Mouse (Mus musculus): ENCODE measurements around the gene Gm9857. TPM values are rescaled to one million over a fixed set of nuclear protein-coding genes. Genes with fewer than 3 reads are reported as not detected.

Gm9857 gene
- total and polyA plus RNA-seq, 3 experiments, result not detected

DNA sequence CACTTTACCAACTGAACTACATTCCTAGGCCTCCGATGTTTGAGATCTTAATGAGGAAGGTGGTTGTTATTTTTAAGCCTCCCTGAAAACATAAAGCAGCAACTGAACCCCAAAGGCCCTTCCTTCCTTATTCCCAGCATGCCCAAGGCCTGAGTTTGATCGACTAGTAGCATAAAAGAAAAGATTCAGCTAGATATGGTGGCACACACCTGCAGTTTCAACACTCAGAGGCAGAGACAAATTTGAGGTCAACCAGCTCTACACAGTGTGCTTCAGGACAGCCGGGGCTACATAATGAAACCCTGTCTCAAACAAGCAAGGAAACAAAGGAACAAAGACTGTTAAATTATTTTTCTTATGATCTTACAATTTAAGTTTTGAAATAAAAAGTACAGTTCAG is 23.5 kb upstream of the Gm9857 start:
- Histone ChIP-seq H3K4me1 (ENCODE audit: control insufficient read depth, insufficient read depth, low read length) (no peaks in the 10 kb centered on the region; the same call in 1 of the 2 replicates), H3K9ac (ENCODE audit: low read depth, low read length) (no peak overlapping the region), H3K4me3 (no peak overlapping the region), H3K79me2 (replicated peaks; ENCODE audit: control insufficient read depth, insufficient read depth, low read length) (no peaks in the 10 kb centered on the region), H3K27me3 (ENCODE audit: control insufficient read depth, insufficient read depth, low read length) (no peaks in the 10 kb centered on the region), H3K36me3 (ENCODE audit: control insufficient read depth, insufficient read depth, low read length) (no peaks in the 10 kb centered on the region), H3K27ac (no peak overlapping the region)
- intact Hi-C loops (cut with DNase I), result no loop called here
- TF ChIP-seq EP300 (IDR thresholded peaks at IDR 0.05; ENCODE audit: insufficient read depth, low read depth, low read length) (no peak), CTCF (IDR thresholded peaks at IDR 0.05) (no peak), POLR2A (IDR thresholded peaks at IDR 0.05; ENCODE audit: insufficient read depth, low read depth, low read length) (no peak)
- DNase-seq, result no peak
- WGBS, result 70% methylated on average over 3 of the region's 3 CpGs

DNA sequence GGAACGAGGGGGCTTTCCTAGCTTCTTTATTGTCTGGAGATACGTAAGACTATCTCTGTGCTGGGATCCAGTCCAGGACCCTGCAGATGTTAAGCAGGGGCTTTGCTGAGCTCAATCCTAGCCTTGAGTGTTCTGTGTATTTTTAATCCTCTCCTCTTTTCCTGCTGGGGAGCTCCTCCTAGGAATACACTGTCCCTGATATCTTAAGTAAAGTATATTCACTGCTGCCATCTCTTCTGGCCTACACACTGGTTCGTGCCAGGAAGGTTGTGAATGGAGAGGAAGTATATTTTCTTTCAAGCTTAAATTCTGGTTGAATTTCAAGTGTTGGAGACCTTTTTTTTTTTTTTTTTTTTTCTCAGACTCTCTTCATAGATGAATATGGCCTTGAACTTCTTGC is 23.0 kb upstream of the Gm9857 start:
- Histone ChIP-seq H3K9ac (ENCODE audit: low read depth, low read length) (no peak overlapping the region), H3K27me3 (ENCODE audit: control insufficient read depth, insufficient read depth, low read length) (no peaks in the 10 kb centered on the region), H3K27ac (no peak overlapping the region), H3K4me3 (no peak overlapping the region), H3K4me1 (ENCODE audit: control insufficient read depth, insufficient read depth, low read length) (no peaks in the 10 kb centered on the region; the same call in 1 of the 2 replicates), H3K36me3 (ENCODE audit: control insufficient read depth, insufficient read depth, low read length) (no peaks in the 10 kb centered on the region), H3K79me2 (replicated peaks; ENCODE audit: control insufficient read depth, insufficient read depth, low read length) (no peaks in the 10 kb centered on the region)
- no peak for DNase-seq
- TF ChIP-seq EP300 (IDR thresholded peaks at IDR 0.05; ENCODE audit: insufficient read depth, low read depth, low read length) (no peak), POLR2A (IDR thresholded peaks at IDR 0.05; ENCODE audit: insufficient read depth, low read depth, low read length) (no peak), CTCF (IDR thresholded peaks at IDR 0.05) (no peak)
- intact Hi-C loops (cut with DNase I), result no loop called here
- 66% methylated on average over 3 of the region's 3 CpGs for WGBS

DNA sequence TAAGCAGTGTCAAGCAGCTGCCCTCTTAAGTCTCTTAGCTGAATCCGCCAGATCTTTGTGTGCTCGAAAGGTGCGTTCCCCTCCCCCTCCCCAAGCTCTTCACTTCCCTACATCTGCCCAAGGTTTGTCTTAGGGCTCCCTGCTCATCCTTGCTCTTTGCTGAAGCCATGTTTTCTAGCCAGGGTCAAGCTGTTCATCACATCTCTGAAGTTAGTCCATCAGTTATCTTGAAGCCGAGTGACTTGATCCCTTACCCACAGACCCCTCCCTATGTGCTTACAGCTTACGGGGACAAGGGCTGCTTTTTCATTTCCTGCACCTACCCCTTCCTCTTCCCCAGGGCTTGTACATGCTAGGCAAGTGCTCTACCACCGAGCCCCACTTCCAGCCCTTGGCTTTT is 21.4 kb upstream of the Gm9857 start:
- Histone ChIP-seq H3K36me3 (ENCODE audit: control insufficient read depth, insufficient read depth, low read length) (no peaks in the 10 kb centered on the region), H3K4me3 (no peak overlapping the region), H3K4me1 (ENCODE audit: control insufficient read depth, insufficient read depth, low read length) (no peaks in the 10 kb centered on the region; the same call in 1 of the 2 replicates), H3K9ac (ENCODE audit: low read depth, low read length) (no peak overlapping the region), H3K79me2 (replicated peaks; ENCODE audit: control insufficient read depth, insufficient read depth, low read length) (no peaks in the 10 kb centered on the region), H3K27ac (no peak overlapping the region), H3K27me3 (ENCODE audit: control insufficient read depth, insufficient read depth, low read length) (no peaks in the 10 kb centered on the region)
- WGBS, result 51% methylated on average over 6 of the region's 6 CpGs
- TF ChIP-seq CTCF (IDR thresholded peaks at IDR 0.05), result no peak
- no peak for TF ChIP-seq POLR2A (IDR thresholded peaks at IDR 0.05; ENCODE audit: insufficient read depth, low read depth, low read length)
- no peak for TF ChIP-seq EP300 (IDR thresholded peaks at IDR 0.05; ENCODE audit: insufficient read depth, low read depth, low read length)
- intact Hi-C loops (cut with DNase I), result no loop called here
- DNase-seq, result no peak

DNA sequence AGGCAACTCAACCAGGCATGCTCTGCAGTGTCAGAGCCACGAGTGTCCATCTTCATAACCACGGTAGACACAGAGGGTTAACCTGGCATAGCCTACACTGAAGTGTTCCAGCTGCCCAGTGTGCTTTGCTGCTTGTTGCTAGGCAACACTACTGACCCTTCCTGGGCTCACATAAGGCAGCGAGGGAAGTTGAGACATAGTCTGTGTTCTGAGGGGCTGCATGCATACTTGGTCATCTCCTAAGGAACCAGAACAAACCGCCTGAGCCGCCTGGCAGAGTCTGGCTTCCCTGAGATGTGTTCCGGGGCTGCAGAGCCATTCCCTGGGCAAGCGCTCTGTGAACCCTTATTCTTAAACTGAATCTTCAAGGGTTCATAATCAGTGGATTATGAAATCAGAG is 21.0 kb upstream of the Gm9857 start:
- Histone ChIP-seq H3K27me3 (ENCODE audit: control insufficient read depth, insufficient read depth, low read length) (no peaks in the 10 kb centered on the region), H3K27ac (no peak overlapping the region), H3K36me3 (ENCODE audit: control insufficient read depth, insufficient read depth, low read length) (no peaks in the 10 kb centered on the region), H3K79me2 (replicated peaks; ENCODE audit: control insufficient read depth, insufficient read depth, low read length) (no peaks in the 10 kb centered on the region), H3K9ac (ENCODE audit: low read depth, low read length) (no peak overlapping the region), H3K4me3 (no peak overlapping the region), H3K4me1 (ENCODE audit: control insufficient read depth, insufficient read depth, low read length) (no peaks in the 10 kb centered on the region; the same call in 1 of the 2 replicates)
- WGBS, result 53% methylated on average over 7 of the region's 7 CpGs
- DNase-seq, result no peak
- no peak for TF ChIP-seq CTCF (IDR thresholded peaks at IDR 0.05)
- no peak for TF ChIP-seq POLR2A (IDR thresholded peaks at IDR 0.05; ENCODE audit: insufficient read depth, low read depth, low read length)
- no peak for TF ChIP-seq EP300 (IDR thresholded peaks at IDR 0.05; ENCODE audit: insufficient read depth, low read depth, low read length)
- intact Hi-C loops (cut with DNase I), result no loop called here

DNA sequence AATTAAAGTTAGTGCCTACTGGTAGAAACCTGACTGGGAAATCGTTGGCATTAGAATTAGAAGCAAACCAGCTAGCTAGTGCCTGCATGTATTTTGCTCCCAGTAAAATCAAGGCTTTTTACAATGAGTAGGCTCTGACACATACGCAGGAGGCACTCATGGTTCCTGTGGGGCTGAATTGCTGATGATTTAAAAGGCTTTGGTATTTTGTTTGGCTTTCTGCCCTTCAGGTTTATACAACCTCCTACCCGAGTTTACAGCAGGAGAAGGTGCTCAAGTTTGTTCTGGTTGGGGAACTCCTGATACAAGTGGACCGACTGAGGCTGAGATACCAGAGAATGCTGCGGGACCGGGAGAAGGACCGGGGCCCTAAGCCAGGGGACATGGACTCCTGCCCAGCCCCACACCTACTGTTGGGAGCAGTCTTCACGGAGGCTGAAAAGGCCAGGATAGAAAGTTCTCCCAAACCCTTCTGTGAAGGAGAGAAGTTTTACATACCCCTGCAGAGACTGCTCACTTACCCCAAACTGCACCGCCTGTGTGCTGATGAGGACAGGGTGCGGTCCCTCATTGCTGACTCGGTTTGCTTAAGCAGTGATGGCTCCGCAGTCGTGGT is 19.5 kb upstream of the Gm9857 start:
- no peaks in the 10 kb centered on the region; the same call in 1 of the 2 replicates for H3K4me1 ChIP-seq (ENCODE audit: control insufficient read depth, insufficient read depth, low read length)
- H3K36me3 ChIP-seq (ENCODE audit: control insufficient read depth, insufficient read depth, low read length), result no peaks in the 10 kb centered on the region
- WGBS, result 60% methylated on average over 13 of the region's 13 CpGs
- H3K9ac ChIP-seq (ENCODE audit: low read depth, low read length), result no peak overlapping the region
- no peaks in the 10 kb centered on the region for H3K79me2 ChIP-seq (replicated peaks; ENCODE audit: control insufficient read depth, insufficient read depth, low read length)
- TF ChIP-seq EP300 (IDR thresholded peaks at IDR 0.05; ENCODE audit: insufficient read depth, low read depth, low read length), result no peak
- intact Hi-C loops (cut with DNase I), result no loop called here
- H3K27me3 ChIP-seq (ENCODE audit: control insufficient read depth, insufficient read depth, low read length), result no peaks in the 10 kb centered on the region
- no peak overlapping the region for H3K27ac ChIP-seq
- DNase-seq, result no peak
- no peak overlapping the region for H3K4me3 ChIP-seq

DNA sequence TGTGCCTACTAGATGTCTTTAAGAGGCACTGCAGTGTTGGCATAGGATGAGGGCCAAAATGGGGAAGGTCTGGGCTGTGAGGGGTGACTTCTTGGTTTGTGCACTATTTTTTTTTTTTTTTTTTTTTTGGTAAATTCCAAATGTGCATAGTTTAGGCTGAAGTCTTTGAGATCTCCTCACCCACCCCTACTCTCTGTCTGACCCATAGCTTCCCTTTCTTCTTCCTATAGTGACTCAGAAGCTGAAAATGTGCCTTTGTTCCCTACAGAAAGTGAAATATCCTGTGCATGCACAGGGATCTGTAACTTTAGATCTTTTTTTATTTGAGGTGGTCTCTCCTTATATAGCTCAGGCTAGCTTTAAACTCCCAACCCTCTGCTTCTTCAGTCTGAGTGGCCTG is 17.7 kb upstream of the Gm9857 start:
- H3K36me3 ChIP-seq (ENCODE audit: control insufficient read depth, insufficient read depth, low read length), result no peaks in the 10 kb centered on the region
- intact Hi-C loops (cut with DNase I), result no loop called here
- H3K27me3 ChIP-seq (ENCODE audit: control insufficient read depth, insufficient read depth, low read length), result no peaks in the 10 kb centered on the region
- no peaks in the 10 kb centered on the region for H3K79me2 ChIP-seq (replicated peaks; ENCODE audit: control insufficient read depth, insufficient read depth, low read length)
- no peaks in the 10 kb centered on the region; the same call in 1 of the 2 replicates for H3K4me1 ChIP-seq (ENCODE audit: control insufficient read depth, insufficient read depth, low read length)
- no peak overlapping the region for H3K27ac ChIP-seq
- no peak overlapping the region for H3K4me3 ChIP-seq
- DNase-seq, result no peak
- H3K9ac ChIP-seq (ENCODE audit: low read depth, low read length), result no peak overlapping the region
- TF ChIP-seq EP300 (IDR thresholded peaks at IDR 0.05; ENCODE audit: insufficient read depth, low read depth, low read length), result no peak
- TF ChIP-seq POLR2A (IDR thresholded peaks at IDR 0.05; ENCODE audit: insufficient read depth, low read depth, low read length), result no peak
- TF ChIP-seq CTCF (IDR thresholded peaks at IDR 0.05), result no peak

Measured in heart, adult 2 months (tissue).